Mouse (Mus musculus) liver, embryonic 15.5 days (tissue): ENCODE measurements around the gene Kdm1a. TPM values are rescaled to one million over a fixed set of nuclear protein-coding genes. Genes with fewer than 3 reads are reported as not detected.

Source experiments
- ATAC-seq: fragments of 200-750 bp; cut with Nextera tagmentation; 2 replicates; pipeline ENCODE4 v1.8.0; 2017; ENCODE audit warnings: moderate number of reproducible peaks, mild to moderate bottlenecking, moderate library complexity; ENCODE audit not compliant: insufficient read depth
- H3K27ac ChIP-seq: fragments of 300-500 bp; sonication (generic); replicated peaks from 2 replicates; pipeline ENCODE4 v1.5.1; 2015; ENCODE audit warnings: mild to moderate bottlenecking, inconsistent platforms
- H3K27me3 ChIP-seq: fragments of 300-500 bp; sonication (generic); 2 replicates; pipeline ENCODE4 v1.6.1; 2015; ENCODE audit warnings: mild to moderate bottlenecking, inconsistent platforms
- H3K36me3 ChIP-seq: fragments of 300-500 bp; sonication (generic); replicated peaks from 2 replicates; pipeline ENCODE4 v1.6.1; 2015; ENCODE audit warnings: moderate library complexity, mild to moderate bottlenecking, inconsistent platforms
- H3K4me1 ChIP-seq: fragments of 300-500 bp; sonication (generic); replicated peaks from 2 replicates; pipeline ENCODE4 v1.6.1; 2015; ENCODE audit warnings: inconsistent platforms
- H3K4me2 ChIP-seq: fragments of 300-500 bp; sonication (generic); 2 replicates; pipeline ENCODE4 v1.6.1; 2015; ENCODE audit warnings: moderate library complexity, mild to moderate bottlenecking, inconsistent platforms
- H3K4me3 ChIP-seq: fragments of 300-500 bp; sonication (generic); replicated peaks from 2 replicates; pipeline ENCODE4 v1.5.1; 2015; ENCODE audit warnings: mild to moderate bottlenecking, inconsistent platforms
- H3K9ac ChIP-seq: fragments of 300-500 bp; sonication (generic); 2 replicates; pipeline ENCODE4 v1.6.1; 2015; ENCODE audit warnings: moderate library complexity, mild to moderate bottlenecking, inconsistent platforms
- H3K9me3 ChIP-seq: fragments of 300-500 bp; sonication (generic); replicated peaks from 2 replicates; pipeline ENCODE4 v1.6.1; 2016; ENCODE audit warnings: inconsistent platforms
- WGBS: fragments of 180-500 bp; shearing (Covaris S2); methylation state at CpG from one replicate; pipeline ENCODE4 v1.1.7; 2015; ENCODE audit warnings: mixed read lengths; ENCODE audit not compliant: insufficient replicate concordance; 5-methylcytosine and 5-hydroxymethylcytosine counted together
- polyA plus RNA-seq: library from polyadenylated mRNA; unstranded; fragments of >200 nt; fragmentation: Nextera tagmentation; extraction: Ambion mirVana; gene quantifications from 2 replicates; pipeline ENCODE4 v1.2.1, GENCODE M21; 2015

Kdm1a gene
- polyA plus RNA-seq: 9.5 and 9.7 TPM in 2 replicates

DNA sequence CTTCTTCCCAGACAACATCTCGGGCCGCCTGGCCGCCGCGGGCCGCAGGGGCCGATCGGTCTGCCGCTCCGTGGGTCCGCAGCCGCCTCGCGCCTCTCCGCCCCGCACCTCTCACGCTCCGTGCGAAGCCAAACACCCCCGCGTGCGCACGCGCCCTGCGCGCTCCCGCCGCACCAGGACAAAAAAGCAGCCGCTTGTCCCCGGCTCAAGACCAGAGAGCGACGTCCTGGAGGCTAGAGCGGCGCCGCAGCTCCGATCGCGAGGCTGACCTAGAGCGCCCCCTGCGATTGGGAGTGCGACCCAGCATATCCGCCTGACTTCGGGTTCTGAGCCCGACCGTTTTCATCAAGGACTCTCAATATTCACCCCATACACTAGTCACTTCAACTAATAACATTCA lies at the start of gene Kdm1a:
TSS of gene Kdm1a (minus strand) at position 156 of the 400 bp plus-strand sequence.
- peak within 1 kb of the TSS; percentile 99 for H3K4me3 ChIP-seq
- H3K36me3 ChIP-seq: no peaks in the 10 kb centered on the region
- ATAC-seq: peak; percentile 86
- no peaks in the 10 kb centered on the region for H3K9me3 ChIP-seq
- H3K9ac ChIP-seq: peak within 1 kb of the TSS; percentile 98
- no peaks in the 10 kb centered on the region for H3K27me3 ChIP-seq
- under 1% methylated on average over 39 of the region's 45 CpGs for WGBS
- H3K27ac ChIP-seq: peak within 1 kb of the TSS; percentile 86
- H3K4me2 ChIP-seq: peak within 1 kb of the TSS; percentile 77
- H3K4me1 ChIP-seq: peaks cover 27% of the 10 kb centered on the region

DNA sequence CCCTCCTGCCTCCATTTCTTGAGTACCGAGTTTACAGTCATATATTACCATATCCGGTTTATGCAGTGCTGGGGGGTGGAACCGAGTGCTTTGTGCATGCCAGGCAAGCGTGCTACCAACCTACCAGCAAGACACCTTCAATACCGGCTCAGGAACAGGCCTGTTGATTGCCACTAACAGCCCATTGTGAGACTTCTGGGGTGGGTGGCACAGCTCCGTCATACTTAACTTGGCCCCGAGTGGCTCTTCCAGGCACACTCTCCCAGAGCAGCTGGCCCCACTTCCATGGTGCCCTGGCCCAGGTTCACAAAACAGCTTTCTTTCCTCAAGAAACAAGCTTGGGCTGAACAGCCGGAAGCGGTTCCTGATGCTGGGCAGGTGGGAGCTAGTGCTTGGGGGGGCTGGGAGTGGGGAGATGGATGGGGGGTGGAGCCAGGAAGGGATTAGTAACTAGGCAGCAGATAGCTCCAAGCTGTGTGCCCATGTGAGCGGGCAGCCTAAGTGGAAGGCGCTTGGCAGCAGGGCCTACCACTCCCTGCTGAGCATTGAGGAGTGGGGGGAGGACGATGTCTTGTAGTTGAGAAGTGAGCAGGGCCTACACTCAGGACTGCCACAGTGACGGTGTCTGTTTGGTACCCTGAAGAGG lies 49.5 kb upstream of the Kdm1a start:
- WGBS: 56% methylated on average over 13 of the region's 13 CpGs
- ATAC-seq: no peak
- no peaks in the 10 kb centered on the region for H3K9me3 ChIP-seq
- H3K4me3 ChIP-seq: no peak overlapping the region
- no peaks in the 10 kb centered on the region for H3K36me3 ChIP-seq
- H3K9ac ChIP-seq: no peak overlapping the region
- H3K4me2 ChIP-seq: no peak overlapping the region
- no peak overlapping the region for H3K27ac ChIP-seq
- H3K27me3 ChIP-seq: 0 out of 2 replicates have a peak, but pooled peaks cover 6% of the 10 kb centered on the region
- H3K4me1 ChIP-seq: peaks cover 21% of the 10 kb centered on the region

DNA sequence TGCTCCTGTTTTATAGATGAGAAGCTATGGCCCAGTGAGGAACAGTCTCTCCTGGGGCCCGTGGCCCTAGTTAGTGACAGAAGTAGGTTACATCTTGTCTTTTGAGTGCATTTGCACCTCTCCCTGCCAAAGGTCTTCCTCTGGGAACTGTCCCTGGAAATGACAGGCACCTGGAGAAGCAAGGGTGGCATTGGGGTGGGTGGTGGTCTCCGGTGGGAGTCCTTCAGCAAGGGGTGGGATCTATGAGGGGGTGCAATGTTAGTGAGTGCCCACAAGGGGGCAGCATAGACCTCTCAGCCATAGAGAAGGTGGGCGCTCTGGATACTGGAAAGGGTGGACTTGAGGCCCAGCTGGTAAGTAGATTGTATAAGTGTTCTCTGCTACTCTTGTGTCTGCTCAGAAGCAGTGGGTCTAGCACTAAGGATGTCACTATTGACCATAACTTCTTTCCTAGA lies 48.9 kb upstream of the Kdm1a start:
- Histone ChIP-seq H3K4me3 (no peak overlapping the region), H3K9ac (no peak overlapping the region), H3K36me3 (no peaks in the 10 kb centered on the region), H3K27ac (no peak overlapping the region), H3K4me1 (peaks cover 21% of the 10 kb centered on the region), H3K27me3 (0 out of 2 replicates have a peak, but pooled peaks cover 6% of the 10 kb centered on the region), H3K9me3 (no peaks in the 10 kb centered on the region), H3K4me2 (no peak overlapping the region)
- no peak for ATAC-seq
- 46% methylated on average over 3 of the region's 3 CpGs for WGBS

DNA sequence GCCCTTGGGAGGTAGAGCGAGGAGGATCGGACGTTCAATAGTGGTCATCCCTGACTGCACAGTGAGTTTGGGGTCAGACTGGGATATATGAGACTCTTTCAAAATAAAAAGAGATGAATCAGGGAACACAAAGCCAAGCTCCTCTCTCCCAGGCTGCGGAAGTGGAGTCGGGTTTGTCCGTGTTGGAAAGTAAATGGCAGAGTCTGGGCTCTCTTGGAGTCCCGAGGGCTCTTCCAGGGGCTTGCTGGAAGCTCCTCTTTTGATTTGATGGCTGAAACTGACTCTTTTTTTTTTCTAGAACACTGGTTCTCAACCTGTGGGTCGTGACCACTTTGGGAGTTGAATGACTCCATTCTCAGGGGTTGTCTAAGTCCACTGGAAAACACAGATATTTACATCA lies 47.7 kb upstream of the Kdm1a start:
- H3K9ac ChIP-seq: no peak overlapping the region
- no peaks in the 10 kb centered on the region for H3K9me3 ChIP-seq
- H3K36me3 ChIP-seq: no peaks in the 10 kb centered on the region
- H3K4me1 ChIP-seq: peaks cover 21% of the 10 kb centered on the region
- H3K4me2 ChIP-seq: no peak overlapping the region
- no peak overlapping the region for H3K27ac ChIP-seq
- H3K27me3 ChIP-seq: peaks cover 6% of the 10 kb centered on the region; the same call in 1 of the 2 replicates
- H3K4me3 ChIP-seq: no peak overlapping the region
- no peak for ATAC-seq
- WGBS: 67% methylated on average over 8 of the region's 8 CpGs

DNA sequence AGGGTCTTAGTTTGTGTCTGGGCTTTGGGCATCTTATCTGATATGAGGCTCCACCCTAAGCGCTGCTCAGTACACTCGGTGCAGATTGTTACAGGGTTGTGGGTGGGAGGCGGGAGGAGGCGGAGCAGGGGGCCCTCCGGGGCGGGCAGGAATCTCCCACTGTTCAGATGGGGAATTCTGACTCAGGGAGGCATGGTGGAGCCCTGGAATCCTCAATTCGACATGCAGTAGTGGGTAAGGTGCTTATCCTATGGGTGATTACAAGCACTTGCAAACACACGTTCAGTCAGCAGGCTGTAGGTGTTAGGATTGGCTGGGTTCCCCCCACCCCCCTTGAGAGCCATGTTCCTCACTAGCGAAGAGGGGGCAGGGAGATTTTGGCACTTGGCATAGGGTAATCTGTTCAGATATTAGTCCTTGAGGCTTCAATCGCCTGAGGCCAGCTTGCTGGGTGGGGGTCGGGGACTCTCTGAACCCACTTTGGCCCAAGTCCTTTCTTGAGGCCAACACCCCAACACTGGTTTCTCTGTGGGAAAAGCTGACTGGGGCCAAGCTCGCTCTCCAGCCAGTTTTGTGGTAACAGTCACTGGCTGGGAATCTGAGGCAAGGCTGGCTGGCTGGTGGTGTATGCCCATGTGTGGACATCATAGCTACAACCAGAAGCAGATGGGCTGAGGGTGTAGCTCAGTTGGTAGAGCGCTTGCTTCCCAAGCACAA lies 47.1 kb upstream of the Kdm1a start:
- Histone ChIP-seq H3K27ac (no peak overlapping the region), H3K9ac (no peak overlapping the region), H3K4me3 (no peak overlapping the region), H3K4me2 (no peak overlapping the region), H3K36me3 (no peaks in the 10 kb centered on the region), H3K9me3 (no peaks in the 10 kb centered on the region), H3K4me1 (peaks cover 21% of the 10 kb centered on the region), H3K27me3 (peaks cover 6% of the 10 kb centered on the region; the same call in 1 of the 2 replicates)
- WGBS: 30% methylated on average over 13 of the region's 13 CpGs
- no peak for ATAC-seq

DNA sequence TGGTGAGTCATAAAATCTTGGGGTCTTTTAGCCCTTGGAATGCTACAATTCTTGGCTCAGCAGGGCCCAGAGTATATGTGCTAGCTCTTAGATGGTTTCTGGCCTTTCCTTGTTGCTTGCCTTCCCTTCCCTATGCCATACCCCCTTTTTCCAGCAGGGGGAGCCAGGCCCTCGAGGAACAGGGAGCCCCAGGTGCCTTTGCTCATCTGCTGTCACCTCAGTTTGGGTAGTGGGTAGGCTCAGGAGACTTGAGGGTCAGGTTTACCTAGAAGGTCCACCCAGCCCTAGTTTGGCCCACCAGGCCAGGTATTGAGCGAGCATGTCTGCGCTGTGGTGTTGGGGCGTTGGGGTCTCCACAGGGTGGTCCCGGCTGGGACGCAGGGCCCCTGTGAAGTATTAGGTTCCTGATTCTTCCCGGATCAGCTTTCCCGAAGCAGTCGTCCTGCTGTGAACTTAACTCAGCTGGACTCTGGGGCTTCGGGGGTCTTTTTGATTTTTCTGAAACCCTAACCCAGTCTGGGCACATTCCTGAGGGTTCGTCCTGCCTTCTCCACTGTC lies 46.5 kb upstream of the Kdm1a start:
- Histone ChIP-seq H3K36me3 (no peaks in the 10 kb centered on the region), H3K27ac (no peak overlapping the region), H3K4me1 (peaks cover 21% of the 10 kb centered on the region), H3K4me2 (no peak overlapping the region), H3K4me3 (no peak overlapping the region), H3K9me3 (no peaks in the 10 kb centered on the region), H3K27me3 (peaks cover 6% of the 10 kb centered on the region; the same call in 1 of the 2 replicates), H3K9ac (no peak overlapping the region)
- WGBS: 13% methylated on average over 11 of the region's 11 CpGs
- no peak for ATAC-seq

DNA sequence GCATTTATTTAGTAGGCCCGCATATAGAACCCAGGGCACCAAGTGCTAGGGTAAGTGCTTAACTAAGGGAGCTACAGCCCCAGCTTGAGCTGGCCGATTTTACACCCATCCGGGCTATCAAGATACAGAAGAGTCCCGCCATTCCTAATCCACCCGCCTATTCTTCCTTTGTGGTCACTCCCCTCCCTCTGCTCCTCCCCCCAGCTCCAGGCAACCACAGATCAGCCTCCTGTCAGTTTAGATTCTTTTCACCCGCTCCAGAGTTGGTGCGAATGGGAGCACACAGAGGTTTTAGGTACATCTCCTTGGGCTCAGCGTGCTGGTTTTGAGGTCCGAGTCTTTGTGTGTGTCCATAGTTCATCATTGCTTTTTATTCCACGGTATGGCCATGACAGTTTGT lies 36.4 kb upstream of the Kdm1a start:
- Histone ChIP-seq H3K27me3 (peaks cover 36% of the 10 kb centered on the region), H3K9ac (no peak overlapping the region), H3K9me3 (no peaks in the 10 kb centered on the region), H3K27ac (no peak overlapping the region), H3K36me3 (no peaks in the 10 kb centered on the region), H3K4me2 (no peak overlapping the region), H3K4me3 (no peak overlapping the region), H3K4me1 (peaks cover 10% of the 10 kb centered on the region)
- no peak for ATAC-seq
- 7% methylated on average over 10 of the region's 10 CpGs for WGBS

DNA sequence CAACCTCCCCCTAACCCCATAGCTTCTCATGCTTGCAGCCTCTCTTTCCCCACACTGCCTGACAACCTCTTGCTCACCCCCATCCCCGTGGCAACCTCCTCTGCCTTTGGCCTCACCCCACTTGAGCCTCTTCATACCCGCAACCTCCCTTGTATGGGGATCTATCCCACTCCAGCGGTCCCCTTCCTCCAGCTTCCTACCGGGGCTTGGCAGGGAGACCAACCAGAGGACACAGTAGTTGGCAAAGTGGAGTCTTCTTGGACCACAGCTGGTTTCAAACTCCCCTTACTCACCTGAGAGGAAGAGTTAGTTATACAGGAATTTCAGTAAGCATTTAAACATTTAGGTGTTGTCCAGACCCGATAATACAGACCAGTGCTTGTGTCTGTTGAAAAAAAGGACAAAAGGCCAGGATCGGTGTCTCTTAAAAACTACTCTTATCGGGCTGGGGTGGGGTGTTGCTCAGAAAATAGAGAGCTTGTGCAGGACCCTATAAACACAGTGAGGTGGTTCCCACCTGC lies 35.8 kb upstream of the Kdm1a start:
- no peaks in the 10 kb centered on the region for H3K9me3 ChIP-seq
- no peak overlapping the region for H3K4me3 ChIP-seq
- H3K9ac ChIP-seq: no peak overlapping the region
- H3K27ac ChIP-seq: no peak overlapping the region
- no peaks in the 10 kb centered on the region for H3K36me3 ChIP-seq
- no peak for ATAC-seq
- H3K4me1 ChIP-seq: peaks cover 10% of the 10 kb centered on the region
- H3K4me2 ChIP-seq: no peak overlapping the region
- 32% methylated on average over 7 of the region's 7 CpGs for WGBS
- H3K27me3 ChIP-seq: peaks cover 36% of the 10 kb centered on the region

DNA sequence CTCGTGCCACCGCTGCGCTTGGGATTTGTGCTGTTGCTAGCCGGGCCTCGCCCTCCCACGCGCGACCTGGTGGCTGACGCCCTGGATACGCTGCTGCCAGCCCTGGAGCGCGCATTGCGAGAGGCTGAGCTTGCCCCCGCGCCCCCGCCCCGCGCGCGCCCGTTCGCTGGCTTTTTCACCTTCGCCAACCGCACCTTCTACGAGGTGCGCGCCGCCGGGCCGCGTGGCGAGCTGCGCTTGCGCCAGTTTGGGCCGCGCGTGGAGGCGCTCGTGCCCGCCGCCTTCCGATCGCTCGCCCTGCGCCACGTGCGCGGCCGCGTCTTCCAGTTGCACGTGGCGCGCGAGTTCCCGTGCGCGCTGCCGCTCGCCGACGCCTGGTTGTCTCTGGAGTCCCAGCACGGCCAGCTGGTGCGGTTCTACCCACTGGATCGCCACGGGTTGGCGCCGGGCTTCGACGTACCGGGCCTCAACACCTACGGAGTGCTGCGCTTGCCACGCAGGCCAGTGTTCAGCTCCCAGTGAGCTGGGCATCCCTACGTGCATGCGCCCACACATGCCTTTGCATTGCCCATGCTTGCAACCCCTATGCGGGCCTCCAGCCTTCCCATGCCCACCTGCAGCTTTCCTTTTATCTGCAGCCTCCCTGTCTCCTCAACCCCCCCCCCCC lies 35.2 kb upstream of the Kdm1a start:
- Histone ChIP-seq H3K27me3 (peaks cover 36% of the 10 kb centered on the region), H3K4me1 (peaks cover 10% of the 10 kb centered on the region), H3K4me2 (peak overlapping the region; percentile 57), H3K4me3 (peak overlapping the region; percentile 33), H3K9me3 (no peaks in the 10 kb centered on the region), H3K9ac (no peak overlapping the region), H3K27ac (no peak overlapping the region), H3K36me3 (no peaks in the 10 kb centered on the region)
- 3% methylated on average over 76 of the region's 76 CpGs for WGBS
- ATAC-seq: no peak

DNA sequence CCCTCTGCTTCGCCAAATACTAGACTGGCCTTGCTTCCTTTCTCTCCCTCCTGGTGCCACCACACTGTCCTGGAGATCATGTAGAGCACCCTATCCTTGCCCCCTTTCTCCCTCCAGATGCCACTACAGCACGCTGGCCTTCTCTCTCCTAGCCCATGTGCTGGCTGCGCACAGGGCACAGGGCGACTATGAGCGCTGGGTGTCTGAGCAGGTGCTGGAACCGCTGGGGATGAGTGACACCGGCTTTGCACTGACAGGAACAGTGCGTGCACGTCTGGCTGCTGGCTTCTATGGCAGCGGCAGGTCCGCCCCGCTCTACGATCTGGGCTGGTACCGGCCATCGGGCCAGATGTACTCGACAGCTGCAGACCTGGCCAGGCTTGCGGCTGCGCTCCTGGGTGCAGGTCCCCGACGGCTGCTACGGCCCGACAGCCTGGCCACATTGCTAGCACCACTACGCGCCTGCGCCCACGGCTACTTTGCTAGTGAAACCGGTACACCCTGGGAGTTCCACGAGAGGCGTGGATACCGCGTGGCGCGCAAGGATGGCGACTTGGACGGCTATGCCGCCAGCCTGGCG lies 34.5 kb upstream of the Kdm1a start:
- WGBS: 20% methylated on average over 37 of the region's 37 CpGs
- Histone ChIP-seq H3K27ac (no peak overlapping the region), H3K4me2 (peak overlapping the region; percentile 57), H3K9ac (no peak overlapping the region), H3K9me3 (no peaks in the 10 kb centered on the region), H3K27me3 (peaks cover 36% of the 10 kb centered on the region), H3K4me1 (peaks cover 10% of the 10 kb centered on the region), H3K4me3 (peak overlapping the region; percentile 33), H3K36me3 (no peaks in the 10 kb centered on the region)
- no peak for ATAC-seq
